Mouse (Mus musculus) left cerebral cortex, postnatal 4 days (tissue): ENCODE measurements around the gene Nfatc4. TPM values are rescaled to one million over a fixed set of nuclear protein-coding genes. Genes with fewer than 3 reads are reported as not detected.

Experiments used
- DNase-seq: peaks from one replicate; pipeline ENCODE4 v3.0.0-alpha.2; 2022
- intact Hi-C: fragments of 180-260 bp; cut with DNase I; formaldehyde crosslinking; loops from one replicate; pipeline ENCODE4 v1.15.1; 2025
- total RNA-seq, 2 experiments: library from RNA; stranded (reverse); gene quantifications; 2 replicates each; pipeline ENCODE4 v1.2.3; 2021

The Nfatc4 gene
- total RNA-seq, 2 experiments from 2014 or later: 8.2 TPM

- intact Hi-C loops: no loop called here
- DNase-seq: no peak
Measured at GRCm38 (mm10) chr14:55850885-55851284, 27.9 kb downstream of the Nfatc4 start.

- peak; percentile 79 for DNase-seq
- intact Hi-C loops: no loop called here
Measured at GRCm38 (mm10) chr14:55852646-55853551, 30.0 kb downstream of the Nfatc4 start.

- DNase-seq: peak; percentile 75
- intact Hi-C loops: no loop called here
Measured at GRCm38 (mm10) chr14:55853621-55854285, 30.8 kb downstream of the Nfatc4 start, which contains the start of gene Nynrin. Gene Nynrin, plus strand, starts transcription at chr14:55854010.

GRCm38 (mm10) chr14:55854406-55855100 is 31.6 kb downstream of the Nfatc4 start:
- intact Hi-C loops: no loop called here
- no peak for DNase-seq

- intact Hi-C loops: no loop called here
- no peak for DNase-seq
Measured at GRCm38 (mm10) chr14:55855101-55855561, 32.2 kb downstream of the Nfatc4 start.

- no peak for DNase-seq
- intact Hi-C loops: no loop called here
Measured at GRCm38 (mm10) chr14:55857588-55857987, 34.6 kb downstream of the Nfatc4 start.

- DNase-seq: no peak
- intact Hi-C loops: loop anchor here (5.0 kb wide), 1 partner anchor 40 kb away; the partner anchor contains the start of gene Nfatc4
Measured at GRCm38 (mm10) chr14:55862186-55862585, 39.2 kb downstream of the Nfatc4 start.

- DNase-seq: no peak
- intact Hi-C loops: loop anchor here (5.0 kb wide), 1 partner anchor 41 kb away; the partner anchor contains the start of gene Nfatc4
Measured at GRCm38 (mm10) chr14:55862970-55863369, 40.0 kb downstream of the Nfatc4 start.

GRCm38 (mm10) chr14:55863773-55864172 is 40.8 kb downstream of the Nfatc4 start:
- intact Hi-C loops: loop anchor here (5.0 kb wide), 1 partner anchor 41 kb away; the partner anchor contains the start of gene Nfatc4
- peak; percentile 75 for DNase-seq

- peak; percentile 51 for DNase-seq
- intact Hi-C loops: no loop called here
Measured at GRCm38 (mm10) chr14:55866962-55867361, 44.0 kb downstream of the Nfatc4 start.

GRCm38 (mm10) chr14:55868230-55869026 is 45.5 kb downstream of the Nfatc4 start:
- no peak for DNase-seq
- intact Hi-C loops: no loop called here

- intact Hi-C loops: no loop called here
- no peak for DNase-seq
Measured at GRCm38 (mm10) chr14:55869538-55869937, 46.6 kb downstream of the Nfatc4 start.

- DNase-seq: no peak
- intact Hi-C loops: no loop called here
Measured at GRCm38 (mm10) chr14:55872039-55872438, 49.1 kb downstream of the Nfatc4 start.

GRCm38 (mm10) chr14:55872551-55872950 is 49.6 kb downstream of the Nfatc4 start:
- intact Hi-C loops: no loop called here
- no peak for DNase-seq

- intact Hi-C loops: no loop called here
- no peak for DNase-seq
Measured at GRCm38 (mm10) chr14:55873242-55873713, 50.3 kb downstream of the Nfatc4 start.

- intact Hi-C loops: no loop called here
- peak; percentile 86 for DNase-seq
Measured at GRCm38 (mm10) chr14:55873714-55874683, 51.1 kb downstream of the Nfatc4 start.

GRCm38 (mm10) chr14:55877469-55878315 is 54.7 kb downstream of the Nfatc4 start:
- intact Hi-C loops: no loop called here
- no peak for DNase-seq
